Mouse (Mus musculus): ENCODE measurements around the gene Cenpv. TPM values are rescaled to one million over a fixed set of nuclear protein-coding genes. Genes with fewer than 3 reads are reported as not detected.

The Cenpv gene
- polyA plus RNA-seq, 2 experiments, result 22.3 to 26.6 TPM

DNA sequence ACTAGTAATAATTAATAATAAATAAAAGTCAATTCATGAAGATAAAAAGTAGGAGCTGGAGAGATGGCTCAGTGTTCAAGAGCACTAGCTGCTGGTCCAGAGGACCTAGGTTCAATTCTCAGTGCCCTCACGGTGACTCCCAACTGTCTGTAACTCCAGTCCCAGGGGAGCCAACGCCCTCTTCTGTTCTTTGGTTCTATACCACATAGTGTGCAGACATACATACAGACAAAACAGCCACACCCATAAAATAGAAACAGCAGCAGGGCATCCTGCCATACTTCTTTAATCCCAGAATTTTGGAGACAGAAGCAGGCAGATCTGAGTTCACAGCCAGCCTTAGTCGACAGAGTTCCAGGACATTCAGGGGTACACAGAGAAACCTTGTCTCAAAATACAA is 4.9 kb upstream of the Cenpv start:
- 65% methylated on average over 3 of the region's 3 CpGs for WGBS (ENCODE audit: insufficient replicate concordance)
- H3K4me2 ChIP-seq (ENCODE audit: low read depth), result no peak overlapping the region
- peaks cover 4% of the 10 kb centered on the region for H3K27me3 ChIP-seq (ENCODE audit: control insufficient read depth, insufficient read depth, low read length)
- H3K4me3 ChIP-seq (ENCODE audit: insufficient read depth in 1 of 2, low read depth in 2 of 2, low read length in 2 of 2), result no peak overlapping the region
- peaks cover under 1 to 6% of the 10 kb centered on the region in 2 experiments for H3K4me1 ChIP-seq (replicated peaks; ENCODE audit: control insufficient read depth in 2 of 2, insufficient read depth in 2 of 2, low read length in 1 of 2)
- H3K9ac ChIP-seq (replicated peaks), result no peak overlapping the region
- no peak overlapping the region for H3K27ac ChIP-seq
- DNase-seq (ENCODE audit: low read depth in 3 of 3, low spot score in 3 of 3) (no peak), ATAC-seq (ENCODE audit: insufficient read depth) (no peak)
- no peaks in the 10 kb centered on the region for H3K9me3 ChIP-seq (ENCODE audit: control insufficient read depth, low read length)
- TF ChIP-seq EP300 (IDR thresholded peaks at IDR 0.05; ENCODE audit: low read depth), result no peak
- no peaks in the 10 kb centered on the region for H3K36me3 ChIP-seq (replicated peaks; ENCODE audit: control insufficient read depth, insufficient read depth, low read depth)

DNA sequence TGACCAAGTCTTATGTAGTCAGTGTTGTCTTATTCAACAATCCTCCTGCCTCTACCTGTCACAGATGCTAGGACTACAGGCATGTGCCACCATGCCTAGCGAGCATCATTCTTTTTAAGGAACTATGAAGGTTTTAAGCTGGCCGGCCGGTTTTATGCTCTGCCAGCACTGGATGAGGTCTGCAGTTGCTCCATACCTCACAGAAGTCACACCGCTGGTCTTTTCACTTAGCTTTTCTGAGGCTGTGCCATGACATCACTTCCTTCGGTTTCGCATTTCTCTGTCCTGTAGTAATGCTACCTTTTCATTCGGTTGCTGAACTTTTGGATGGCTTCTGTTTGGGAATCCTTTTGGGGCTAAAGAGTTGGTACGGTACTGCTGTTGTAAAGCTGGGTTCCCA is 2.5 kb upstream of the Cenpv start:
- peaks cover 0 to 7% of the 10 kb centered on the region in 2 experiments; a peak in 3 of 4 replicates for H3K4me1 ChIP-seq (replicated peaks; ENCODE audit: control insufficient read depth in 2 of 2, insufficient read depth in 2 of 2, low read length in 1 of 2)
- H3K27me3 ChIP-seq (ENCODE audit: control insufficient read depth, insufficient read depth, low read length), result peaks cover 4% of the 10 kb centered on the region
- DNase-seq (ENCODE audit: low read depth in 3 of 3, low spot score in 3 of 3) (no peak), ATAC-seq (ENCODE audit: insufficient read depth) (no peak)
- H3K4me3 ChIP-seq (ENCODE audit: insufficient read depth in 1 of 2, low read depth in 2 of 2, low read length in 2 of 2), result no peak overlapping the region
- no peak overlapping the region for H3K4me2 ChIP-seq (ENCODE audit: low read depth)
- no peaks in the 10 kb centered on the region for H3K9me3 ChIP-seq (ENCODE audit: control insufficient read depth, low read length)
- H3K9ac ChIP-seq (replicated peaks), result no peak overlapping the region
- WGBS (ENCODE audit: insufficient replicate concordance), result 65% methylated on average over 8 of the region's 8 CpGs
- no peak overlapping the region for H3K27ac ChIP-seq
- TF ChIP-seq CTCF (IDR thresholded peaks at IDR 0.05; ENCODE audit: low read depth) (no peak), EP300 (IDR thresholded peaks at IDR 0.05; ENCODE audit: low read depth) (no peak)
- H3K36me3 ChIP-seq (replicated peaks; ENCODE audit: control insufficient read depth, insufficient read depth, low read depth), result no peaks in the 10 kb centered on the region

DNA sequence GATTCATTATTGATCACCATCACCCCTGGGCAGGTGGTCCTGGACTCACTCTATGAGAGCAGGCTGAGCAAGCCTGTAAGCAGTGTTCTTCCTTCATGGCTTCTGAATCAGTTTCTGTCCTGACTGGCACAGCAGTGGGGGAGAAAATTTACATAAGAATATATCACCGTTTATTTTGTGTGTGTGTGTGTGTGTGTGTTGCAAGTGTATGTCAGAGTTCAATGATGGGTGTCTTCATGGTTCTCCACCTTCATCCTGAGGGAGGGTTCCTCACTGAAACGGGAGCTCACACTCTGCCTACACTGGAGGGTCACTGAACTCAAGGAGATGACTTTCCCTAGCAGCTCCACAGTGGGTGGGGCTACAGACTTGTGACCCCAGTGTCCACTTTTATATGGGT is 1.9 kb upstream of the Cenpv start:
- no peak overlapping the region for H3K9ac ChIP-seq (replicated peaks)
- H3K4me2 ChIP-seq (ENCODE audit: low read depth), result no peak overlapping the region
- H3K4me3 ChIP-seq (ENCODE audit: insufficient read depth in 1 of 2, low read depth in 2 of 2, low read length in 2 of 2), result no peak overlapping the region
- TF ChIP-seq EP300 (IDR thresholded peaks at IDR 0.05; ENCODE audit: low read depth) (no peak), CTCF (IDR thresholded peaks at IDR 0.05; ENCODE audit: low read depth) (no peak)
- 53% methylated on average over 2 of the region's 2 CpGs for WGBS (ENCODE audit: insufficient replicate concordance)
- peaks cover 0 to 7% of the 10 kb centered on the region in 2 experiments; a peak in 3 of 4 replicates for H3K4me1 ChIP-seq (replicated peaks; ENCODE audit: control insufficient read depth in 2 of 2, insufficient read depth in 2 of 2, low read length in 1 of 2)
- H3K27me3 ChIP-seq (ENCODE audit: control insufficient read depth, insufficient read depth, low read length), result peaks cover 4% of the 10 kb centered on the region
- ATAC-seq (ENCODE audit: insufficient read depth), result no peak
- H3K9me3 ChIP-seq (ENCODE audit: control insufficient read depth, low read length), result no peaks in the 10 kb centered on the region
- DNase-seq (ENCODE audit: low read depth in 3 of 3, low spot score in 3 of 3), result no peak
- no peaks in the 10 kb centered on the region for H3K36me3 ChIP-seq (replicated peaks; ENCODE audit: control insufficient read depth, insufficient read depth, low read depth)
- H3K27ac ChIP-seq, result no peak overlapping the region

DNA sequence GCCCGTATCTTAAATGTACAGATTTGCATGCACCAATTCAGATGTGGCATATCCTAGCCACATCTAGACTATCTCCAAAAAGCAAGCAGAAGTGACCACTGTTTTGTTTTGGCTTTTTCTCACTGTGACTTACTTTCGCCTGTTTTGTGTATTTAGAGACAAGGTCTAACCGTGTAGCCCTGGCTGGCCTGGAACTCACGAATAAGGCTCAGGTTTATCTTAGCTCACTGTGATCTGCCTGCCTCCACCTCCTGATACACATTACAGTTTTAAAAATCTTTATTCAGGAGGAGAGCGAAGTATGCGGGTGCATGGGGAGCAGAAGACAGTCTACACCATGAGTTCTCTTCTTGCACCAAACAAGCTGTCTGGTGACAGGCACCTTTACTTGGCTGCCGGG is 1.1 kb upstream of the Cenpv start:
- TF ChIP-seq CTCF (IDR thresholded peaks at IDR 0.05; ENCODE audit: low read depth) (no peak), EP300 (IDR thresholded peaks at IDR 0.05; ENCODE audit: low read depth) (no peak)
- no peak overlapping the region for H3K9ac ChIP-seq (replicated peaks)
- no peak for ATAC-seq (ENCODE audit: insufficient read depth)
- H3K36me3 ChIP-seq (replicated peaks; ENCODE audit: control insufficient read depth, insufficient read depth, low read depth), result no peaks in the 10 kb centered on the region
- no peak overlapping the region for H3K4me2 ChIP-seq (ENCODE audit: low read depth)
- no peaks in the 10 kb centered on the region for H3K9me3 ChIP-seq (ENCODE audit: control insufficient read depth, low read length)
- no peak for DNase-seq (ENCODE audit: low read depth in 3 of 3, low spot score in 3 of 3)
- H3K27me3 ChIP-seq (ENCODE audit: control insufficient read depth, insufficient read depth, low read length), result peaks cover 4% of the 10 kb centered on the region
- 65% methylated on average over 7 of the region's 7 CpGs for WGBS (ENCODE audit: insufficient replicate concordance)
- H3K4me3 ChIP-seq (ENCODE audit: insufficient read depth in 1 of 2, low read depth in 2 of 2, low read length in 2 of 2), result no peak overlapping the region
- peaks cover 0 to 7% of the 10 kb centered on the region in 2 experiments; a peak in 3 of 4 replicates for H3K4me1 ChIP-seq (replicated peaks; ENCODE audit: control insufficient read depth in 2 of 2, insufficient read depth in 2 of 2, low read length in 1 of 2)
- H3K27ac ChIP-seq, result no peak overlapping the region

DNA sequence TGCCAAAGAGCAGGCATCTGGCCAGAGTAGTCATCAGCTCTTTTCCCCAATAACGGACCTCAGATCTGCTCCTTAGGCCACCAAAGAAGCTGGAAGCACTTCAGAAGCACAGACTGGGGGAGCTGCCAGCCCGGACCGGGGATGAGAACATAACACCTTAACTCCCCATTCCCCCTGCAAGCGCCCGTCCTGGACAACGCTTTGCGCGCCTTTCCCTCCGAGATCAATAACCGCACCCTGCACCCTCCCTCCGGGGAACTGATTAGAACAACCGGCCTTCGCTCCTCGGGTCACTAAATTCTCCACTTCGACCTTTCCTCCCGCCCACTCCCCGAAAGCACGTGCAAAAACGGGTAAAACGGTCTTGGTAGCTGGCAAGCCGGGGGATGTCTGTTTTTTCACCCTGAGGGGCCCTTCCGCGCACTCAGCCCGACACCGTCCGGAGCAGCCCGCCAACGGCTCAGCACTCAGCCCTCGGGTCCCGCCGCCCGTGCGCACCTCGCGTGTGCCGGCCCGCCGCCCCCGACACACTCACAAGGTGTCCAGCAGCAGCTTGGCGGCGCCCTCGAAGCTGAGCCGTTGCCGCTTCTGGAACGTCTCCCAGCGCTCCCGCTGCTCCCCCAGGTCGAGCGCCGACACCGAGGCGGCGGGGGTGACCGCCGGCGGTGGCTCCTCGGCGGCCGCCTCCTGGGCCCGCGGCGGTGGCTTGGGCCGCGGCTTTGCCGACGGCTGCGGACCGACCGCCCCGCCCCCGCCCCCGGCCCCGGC is 556 bp downstream of the Cenpv start:
- no peaks in the 10 kb centered on the region for H3K9me3 ChIP-seq (ENCODE audit: control insufficient read depth, low read length)
- peak; percentile 82 for ATAC-seq (ENCODE audit: insufficient read depth)
- WGBS (ENCODE audit: insufficient replicate concordance), result under 1% methylated on average over 73 of the region's 73 CpGs
- H3K9ac ChIP-seq (replicated peaks), result peak overlapping the region; percentile 86
- H3K27me3 ChIP-seq (ENCODE audit: control insufficient read depth, insufficient read depth, low read length), result peaks cover 4% of the 10 kb centered on the region
- peak overlapping the region; percentile 7; the same call in 1 of the 2 replicates for H3K27ac ChIP-seq
- peaks cover 0 to 7% of the 10 kb centered on the region in 2 experiments; a peak in 3 of 4 replicates for H3K4me1 ChIP-seq (replicated peaks; ENCODE audit: control insufficient read depth in 2 of 2, insufficient read depth in 2 of 2, low read length in 1 of 2)
- peak overlapping the region; percentile 74 for H3K4me2 ChIP-seq (ENCODE audit: low read depth)
- TF ChIP-seq CTCF (IDR thresholded peaks at IDR 0.05; ENCODE audit: low read depth) (0 out of 2 replicates have a peak, but pooled peaks have one; percentile 7), EP300 (IDR thresholded peaks at IDR 0.05; ENCODE audit: low read depth) (0 out of 2 replicates have a peak, but pooled peaks have one; percentile 21)
- no peaks in the 10 kb centered on the region; the same call in 1 of the 2 replicates for H3K36me3 ChIP-seq (replicated peaks; ENCODE audit: control insufficient read depth, insufficient read depth, low read depth)
- H3K4me3 ChIP-seq (ENCODE audit: insufficient read depth in 1 of 2, low read depth in 2 of 2, low read length in 2 of 2), result peak overlapping the region; percentile 68 to 77
- DNase-seq (ENCODE audit: low read depth in 3 of 3, low spot score in 3 of 3), result peak in 2 of 3 experiments; percentile 20 to 47

Measured in liver, embryonic 14.5 days (tissue).